Mouse (Mus musculus) forebrain, embryonic 12.5 days (tissue): ENCODE results near the gene Ube2j2. TPM values are rescaled to one million over a fixed set of nuclear protein-coding genes. Genes with fewer than 3 reads are reported as not detected.

ENCODE experiments used
- ATAC-seq: fragments of 200-750 bp; cut with Nextera tagmentation; 2 replicates; pipeline ENCODE4 v1.8.0; 2017; ENCODE audit warnings: moderate TSS enrichment; ENCODE audit not compliant: low FRiP score
- H3K27ac ChIP-seq: fragments of 300-500 bp; sonication (generic); 2 replicates; pipeline ENCODE4 v1.5.1; 2016; ENCODE audit warnings: mild to moderate bottlenecking
- H3K27me3 ChIP-seq: fragments of 300-500 bp; sonication (generic); 2 replicates; pipeline ENCODE4 v1.6.1; 2016; ENCODE audit warnings: mild to moderate bottlenecking
- H3K36me3 ChIP-seq: fragments of 300-500 bp; sonication (generic); replicated peaks from 2 replicates; pipeline ENCODE4 v1.6.1; 2016; ENCODE audit warnings: mild to moderate bottlenecking
- H3K4me1 ChIP-seq: fragments of 300-500 bp; sonication (generic); 2 replicates; pipeline ENCODE4 v1.6.1; 2016
- H3K4me2 ChIP-seq: fragments of 300-500 bp; sonication (generic); 2 replicates; pipeline ENCODE4 v1.6.1; 2016; ENCODE audit warnings: mild to moderate bottlenecking, moderate library complexity
- H3K4me3 ChIP-seq: fragments of 300-500 bp; sonication (generic); replicated peaks from 2 replicates; pipeline ENCODE4 v1.5.1; 2016; ENCODE audit warnings: mild to moderate bottlenecking
- H3K9ac ChIP-seq: fragments of 300-500 bp; sonication (generic); 2 replicates; pipeline ENCODE4 v1.6.1; 2016; ENCODE audit warnings: mild to moderate bottlenecking
- H3K9me3 ChIP-seq: fragments of 300-500 bp; sonication (generic); 2 replicates; pipeline ENCODE4 v1.6.1; 2016
- WGBS: fragments of 180-500 bp; shearing (Covaris S2); methylation state at CpG from one replicate; pipeline ENCODE4 v1.1.7; 2016; 5-methylcytosine and 5-hydroxymethylcytosine counted together
- microRNA-seq: library from miRNA; unstranded; fragments of <30 nt; microRNA quantifications from one replicate; pipeline ENCODE4, GENCODE M21; 2017
- polyA plus RNA-seq: library from polyadenylated mRNA; unstranded; fragments of >200 nt; fragmentation: Nextera tagmentation; extraction: Ambion mirVana; gene quantifications from 2 replicates; pipeline ENCODE4 v1.2.1, GENCODE M21; 2016

The Ube2j2 gene
- polyA plus RNA-seq, 1 experiment from 2014 or later: 159 TPM

DNA sequence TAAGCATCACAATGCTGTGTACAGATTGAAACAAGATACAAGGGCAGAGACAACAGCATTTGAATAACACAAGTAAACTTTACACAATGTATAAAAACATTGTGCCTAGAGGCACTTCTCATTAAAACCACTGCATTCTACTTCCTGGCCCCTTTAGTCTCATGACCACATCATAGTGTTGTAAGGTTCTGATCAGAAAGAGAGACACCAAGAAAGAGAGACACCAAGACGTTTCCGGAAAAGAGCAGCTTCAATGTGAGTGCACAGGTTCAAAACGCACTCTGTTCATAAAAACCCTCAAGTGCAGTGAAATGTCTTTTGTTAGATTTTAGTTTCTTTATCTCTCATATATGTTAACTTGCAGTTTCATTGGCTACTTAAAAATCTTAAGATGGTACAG is 60.5 kb downstream of the Ube2j2 start:
- Histone ChIP-seq H3K27me3 (no peaks in the 10 kb centered on the region), H3K9ac (no peak overlapping the region), H3K4me2 (no peak overlapping the region), H3K9me3 (no peaks in the 10 kb centered on the region), H3K4me1 (no peaks in the 10 kb centered on the region), H3K27ac (no peak overlapping the region), H3K4me3 (no peak overlapping the region), H3K36me3 (peaks cover 91% of the 10 kb centered on the region)
- WGBS: 94% methylated on average over 3 of the region's 3 CpGs
- ATAC-seq: no peak

DNA sequence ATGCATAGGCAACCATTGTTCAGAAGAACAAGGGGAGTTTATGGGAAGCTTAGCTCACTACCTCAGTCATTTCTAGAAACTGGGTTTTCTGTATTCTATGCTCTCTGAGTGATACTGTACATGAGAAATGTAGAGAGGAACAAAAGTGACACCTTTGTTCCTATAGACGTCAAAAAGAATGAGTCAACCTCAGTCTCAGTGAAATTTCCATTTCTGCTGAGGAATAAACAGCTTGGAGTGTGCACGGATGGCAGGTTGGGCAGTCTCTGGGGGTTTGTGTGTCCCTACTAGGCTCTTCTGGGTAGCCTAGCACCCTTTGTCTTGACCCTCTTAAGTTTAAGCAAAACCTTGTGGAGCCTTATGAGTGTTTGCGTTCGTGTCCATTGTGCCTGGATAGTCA is 64.7 kb downstream of the Ube2j2 start:
- Histone ChIP-seq H3K4me2 (no peak overlapping the region), H3K4me1 (no peaks in the 10 kb centered on the region), H3K27ac (no peak overlapping the region), H3K9ac (no peak overlapping the region), H3K9me3 (no peaks in the 10 kb centered on the region), H3K4me3 (no peak overlapping the region), H3K36me3 (peaks cover 91% of the 10 kb centered on the region), H3K27me3 (no peaks in the 10 kb centered on the region)
- 96% methylated on average over 4 of the region's 4 CpGs for WGBS
- no peak for ATAC-seq

Small RNA genes lying within 50 kb of the gene (microRNA-seq; reads per million reads assigned to microRNA genes)
- gene Gm22991: not detected

Other genes starting within 250 kb of the Ube2j2 start
- 2.4 and 5.9 TPM in 2 replicates for gene Fndc10, start 249.5 kb upstream of the Ube2j2 start, polyA plus RNA-seq
- 137 and 139 TPM in 2 replicates for gene Ssu72, start 239.0 kb upstream of the Ube2j2 start, polyA plus RNA-seq
- 2.5 and 3.2 TPM in 2 replicates for gene Tmem240, start 209.0 kb upstream of the Ube2j2 start, polyA plus RNA-seq
- gene Atad3a, start 182.7 kb upstream of the Ube2j2 start, polyA plus RNA-seq: 95.3 and 99.0 TPM in 2 replicates
- gene Vwa1, start 169.1 kb upstream of the Ube2j2 start, polyA plus RNA-seq: 9.8 and 11.5 TPM in 2 replicates
- 0.22 and 0.35 TPM in 2 replicates for gene Tmem88b, start 158.0 kb upstream of the Ube2j2 start, polyA plus RNA-seq
- gene Ankrd65, start 153.4 kb upstream of the Ube2j2 start, polyA plus RNA-seq: not detected in 2 replicates
- gene Mrpl20, start 141.0 kb upstream of the Ube2j2 start, polyA plus RNA-seq: 209 and 210 TPM in 2 replicates
- 195 and 202 TPM in 2 replicates for gene Ccnl2, start 131.3 kb upstream of the Ube2j2 start, polyA plus RNA-seq
- gene Aurkaip1, start 112.6 kb upstream of the Ube2j2 start, polyA plus RNA-seq: 131 and 132 TPM in 2 replicates
- gene Mxra8, start 104.2 kb upstream of the Ube2j2 start, polyA plus RNA-seq: 22.9 and 24.3 TPM in 2 replicates
- 6.1 and 9.2 TPM in 2 replicates for gene Dvl1, start 96.4 kb upstream of the Ube2j2 start, polyA plus RNA-seq
- gene Tas1r3, start 80.5 kb upstream of the Ube2j2 start, polyA plus RNA-seq: 0.51 and 0.61 TPM in 2 replicates
- 17.9 and 23.4 TPM in 2 replicates for gene Cptp, start 74.4 kb upstream of the Ube2j2 start, polyA plus RNA-seq
- gene Ints11, start 74.3 kb upstream of the Ube2j2 start, polyA plus RNA-seq: 92.2 and 94.1 TPM in 2 replicates
- 44.6 and 48.8 TPM in 2 replicates for gene Pusl1, start 52.0 kb upstream of the Ube2j2 start, polyA plus RNA-seq
- gene Acap3, start 52.0 kb upstream of the Ube2j2 start, polyA plus RNA-seq: 47.9 and 57.2 TPM in 2 replicates
- gene C1qtnf12, start 18.5 kb downstream of the Ube2j2 start, polyA plus RNA-seq: 10.9 and 11.6 TPM in 2 replicates
- 16.4 and 18.6 TPM in 2 replicates for gene B3galt6, start 48.8 kb downstream of the Ube2j2 start, polyA plus RNA-seq
- gene Sdf4, start 49.0 kb downstream of the Ube2j2 start, polyA plus RNA-seq: 115 and 117 TPM in 2 replicates
- gene Tnfrsf4, start 70.0 kb downstream of the Ube2j2 start, polyA plus RNA-seq: 0.70 and 1.2 TPM in 2 replicates
- 1.3 and 1.4 TPM in 2 replicates for gene Tnfrsf18, start 82.3 kb downstream of the Ube2j2 start, polyA plus RNA-seq
- 0.22 and 0.37 TPM in 2 replicates for gene Ttll10, start 115.6 kb downstream of the Ube2j2 start, polyA plus RNA-seq
- 68.9 and 69.0 TPM in 2 replicates for gene 9430015G10Rik, start 166.2 kb downstream of the Ube2j2 start, polyA plus RNA-seq
- gene Rnf223, start 186.7 kb downstream of the Ube2j2 start, polyA plus RNA-seq: 1.2 and 1.3 TPM in 2 replicates